Mouse (Mus musculus) ovary, postnatal 14 days (tissue): ENCODE results near the gene Sp1.

Experiments used
- DNase-seq: peaks from one replicate; pipeline ENCODE4 v3.0.0; 2022; ENCODE audit warnings: low spot score

Sp1 gene

DNA sequence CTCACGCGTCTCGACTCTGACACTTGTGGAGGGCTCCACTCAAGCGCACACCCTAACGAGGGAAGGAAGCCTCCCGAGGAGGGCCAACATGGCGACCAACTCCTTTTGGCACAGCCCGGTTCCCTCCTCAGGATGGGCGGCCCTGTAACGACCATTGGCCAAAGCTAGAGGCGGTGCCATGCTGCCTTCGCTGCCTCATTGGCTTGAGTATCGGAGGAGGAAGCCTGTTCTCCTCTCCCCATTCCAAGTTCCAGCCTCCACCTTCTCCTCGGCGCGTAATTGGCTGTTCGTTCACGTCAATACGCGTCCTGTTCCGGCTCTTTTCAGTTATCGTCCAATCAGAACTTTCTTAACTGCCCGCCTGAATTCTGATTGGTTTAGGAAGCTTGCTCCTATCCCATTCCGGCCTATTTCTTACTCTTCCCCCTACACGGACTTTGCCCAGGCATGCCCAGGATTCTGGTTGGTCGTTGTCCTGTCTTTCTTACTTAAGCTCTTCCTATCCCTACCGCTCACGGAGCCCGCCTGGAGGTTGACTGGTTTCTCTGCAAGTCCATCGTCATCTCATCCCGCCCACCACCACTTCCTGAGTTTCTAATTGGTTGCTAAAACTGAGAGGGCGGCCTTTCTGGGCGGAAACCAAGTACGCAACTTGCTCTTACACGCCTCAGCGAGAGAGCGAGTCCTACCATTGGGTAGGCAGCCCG, at the start of gene Sp1:
Gene Sp1, plus strand, starts transcription at position 655 of the 707 bp plus-strand sequence.
- peak; percentile 94 for DNase-seq

DNA sequence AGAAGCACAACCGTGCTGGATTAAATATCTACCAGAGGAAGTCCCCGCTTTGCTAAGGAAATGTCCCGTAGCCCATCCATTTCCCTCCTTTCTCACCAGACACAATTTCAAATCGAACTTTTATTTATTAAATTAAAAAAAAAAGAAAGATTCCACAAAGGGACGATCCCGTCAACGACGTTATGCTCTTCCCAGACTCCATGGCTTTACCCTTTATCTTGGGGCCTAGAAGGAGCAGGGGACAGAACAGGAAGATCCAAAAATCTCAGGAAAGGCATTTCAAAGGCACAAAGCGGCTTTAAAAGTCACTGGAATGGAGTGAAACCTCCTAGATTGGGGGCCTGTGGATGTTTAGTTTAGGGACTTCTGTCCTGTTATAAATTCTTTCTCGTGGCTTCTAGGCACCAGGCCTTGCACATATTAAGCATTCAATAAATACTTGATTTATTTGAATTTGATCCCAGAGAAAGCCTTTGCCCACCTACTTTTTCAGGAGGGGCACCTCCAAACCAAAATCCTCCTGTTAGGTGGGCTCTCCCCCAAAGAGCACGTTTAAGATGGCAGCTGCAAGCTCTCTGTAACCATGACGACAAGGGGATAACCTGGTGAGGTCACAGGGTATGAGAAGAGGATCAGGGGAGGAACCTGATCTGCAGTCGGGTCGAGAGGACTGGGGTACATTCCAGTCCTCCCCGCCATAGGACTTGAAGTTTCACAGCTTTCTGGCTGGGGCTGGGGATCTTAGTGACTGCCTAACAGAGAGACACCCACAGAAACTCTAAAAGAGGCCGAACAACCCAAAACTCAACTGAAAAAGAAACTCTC, 49.2 kb upstream of the Sp1 start:
- no peak for DNase-seq

DNA sequence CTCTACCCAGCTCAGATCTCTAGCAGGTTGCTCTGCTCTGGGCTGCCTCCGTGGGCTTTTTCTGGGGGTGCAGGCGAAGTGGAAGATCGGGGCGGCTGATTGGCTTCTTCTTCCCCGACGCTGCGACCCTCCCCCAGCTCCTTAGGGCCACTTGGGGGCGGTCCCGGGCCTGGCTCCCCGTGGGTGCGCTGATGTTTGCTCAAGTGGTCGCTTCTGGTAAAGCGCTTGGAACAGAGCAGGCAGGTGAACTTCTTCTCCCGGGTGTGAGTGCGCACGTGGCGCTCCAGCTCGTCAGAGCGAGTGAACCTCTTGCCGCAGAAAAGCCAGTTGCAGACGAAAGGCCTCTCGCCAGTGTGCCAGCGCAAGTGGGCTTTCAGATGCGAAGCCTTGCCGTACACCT, 47.8 kb upstream of the Sp1 start:
- no peak for DNase-seq

DNA sequence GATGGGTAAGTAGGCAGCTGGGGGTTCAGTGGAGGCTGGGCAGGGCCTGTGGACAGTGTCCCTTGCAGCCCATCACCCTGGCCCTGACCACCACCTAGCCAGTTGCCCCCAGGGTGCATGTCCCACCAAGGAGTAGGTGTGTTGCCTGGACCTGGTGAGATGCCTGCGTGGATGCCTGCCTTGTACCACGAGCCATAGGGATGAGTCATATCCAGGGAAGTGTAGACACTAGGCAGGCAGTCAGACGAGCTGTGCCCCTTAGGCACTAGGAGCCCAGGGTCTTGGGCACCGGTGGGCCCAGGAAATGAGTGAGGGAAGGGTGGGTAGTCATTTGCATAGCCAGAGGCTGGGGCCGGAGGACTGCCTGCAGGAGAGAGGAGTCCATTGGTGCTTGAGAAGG, 47.1 kb upstream of the Sp1 start:
- no peak for DNase-seq

DNA sequence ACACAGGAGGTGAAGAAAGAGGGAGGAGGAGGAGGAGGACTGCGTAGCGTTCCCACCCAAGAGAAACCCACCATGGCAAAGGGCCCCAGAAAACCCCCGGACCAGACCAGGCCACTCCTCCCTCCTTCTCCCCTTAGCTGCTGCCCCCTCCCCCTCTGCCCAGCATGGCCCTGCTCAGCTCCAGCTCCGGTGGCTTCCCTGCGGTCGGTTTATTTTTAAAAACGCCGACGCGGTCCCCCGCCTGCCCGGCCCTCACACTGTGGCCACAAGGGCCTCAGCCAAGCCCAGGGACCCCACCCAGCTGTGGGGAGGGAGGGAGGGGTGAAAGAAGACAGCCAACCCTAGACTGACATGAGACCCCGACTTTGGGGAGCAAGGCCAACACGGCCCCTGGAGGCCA, 43.3 kb upstream of the Sp1 start:
- DNase-seq, result no peak

DNA sequence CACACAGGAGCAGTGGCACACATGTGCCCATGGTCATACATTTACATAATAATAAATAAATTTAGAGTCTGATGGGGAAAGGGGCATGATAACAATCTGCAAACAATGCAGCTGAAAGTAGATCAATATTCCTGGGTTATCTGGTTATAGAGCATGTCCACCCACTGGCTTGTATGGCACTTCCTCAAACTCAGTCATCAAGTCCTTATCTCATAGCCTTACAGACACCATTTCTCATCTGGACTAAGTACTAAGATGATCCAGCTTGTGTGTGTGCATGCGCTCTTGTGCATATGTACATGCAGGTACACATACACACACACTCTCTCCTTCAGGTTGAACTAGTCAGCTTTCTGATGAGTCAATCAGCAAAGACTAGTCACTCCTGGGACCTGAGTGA, 41.3 kb upstream of the Sp1 start:
- DNase-seq, result no peak

DNA sequence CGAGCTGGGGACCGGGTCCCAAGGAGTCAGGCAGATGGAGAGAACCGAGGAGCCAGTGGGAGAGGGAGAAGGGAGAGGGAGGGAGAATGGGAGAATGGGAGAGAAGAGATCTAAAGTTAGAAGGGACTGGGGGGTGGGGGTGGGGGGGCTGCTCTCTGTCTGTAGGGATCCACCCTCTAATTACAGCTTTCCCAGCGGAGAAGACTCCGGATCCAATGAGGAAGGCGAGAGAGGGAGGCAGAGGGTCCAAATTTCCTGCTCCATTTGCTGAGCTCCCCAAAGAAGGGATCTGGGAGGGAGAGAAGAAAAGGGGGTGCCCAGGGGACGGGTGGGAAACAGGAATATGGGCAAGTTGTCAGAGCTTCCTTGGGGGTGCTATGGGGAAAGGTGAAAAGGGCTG, 39.7 kb upstream of the Sp1 start:
- DNase-seq, result no peak

DNA sequence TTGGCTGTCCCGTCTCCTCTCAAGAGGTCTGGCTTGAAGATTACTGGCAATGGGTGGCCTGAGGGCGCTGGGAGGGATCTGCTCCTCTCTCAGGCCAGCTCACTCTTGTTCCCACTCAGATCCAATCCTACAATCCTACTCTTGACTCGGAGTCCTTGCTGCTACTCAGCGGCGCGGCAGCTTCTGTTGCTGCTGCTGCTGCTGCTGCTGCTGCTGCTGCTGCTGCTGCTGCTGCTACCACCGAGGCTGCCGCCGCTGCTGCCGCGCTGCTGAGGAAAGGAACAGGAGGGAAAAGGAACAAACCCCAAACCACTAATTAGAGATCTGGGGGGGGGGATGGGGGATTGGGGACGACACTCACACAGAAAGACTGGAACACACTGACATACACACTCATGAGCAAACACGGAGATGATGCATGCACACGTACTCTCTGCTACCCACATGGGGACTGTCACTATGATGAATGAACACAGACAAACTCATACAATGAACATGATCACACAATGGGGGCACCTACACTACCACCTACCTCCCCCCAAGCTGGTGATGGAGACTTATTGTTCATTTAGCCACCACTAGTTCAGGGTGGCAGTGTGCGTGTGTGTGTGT, 39.1 kb upstream of the Sp1 start, which contains the start of gene Sp7:
Gene Sp7, minus strand, starts transcription at position 450 of the 612 bp plus-strand sequence.
- DNase-seq, result no peak

DNA sequence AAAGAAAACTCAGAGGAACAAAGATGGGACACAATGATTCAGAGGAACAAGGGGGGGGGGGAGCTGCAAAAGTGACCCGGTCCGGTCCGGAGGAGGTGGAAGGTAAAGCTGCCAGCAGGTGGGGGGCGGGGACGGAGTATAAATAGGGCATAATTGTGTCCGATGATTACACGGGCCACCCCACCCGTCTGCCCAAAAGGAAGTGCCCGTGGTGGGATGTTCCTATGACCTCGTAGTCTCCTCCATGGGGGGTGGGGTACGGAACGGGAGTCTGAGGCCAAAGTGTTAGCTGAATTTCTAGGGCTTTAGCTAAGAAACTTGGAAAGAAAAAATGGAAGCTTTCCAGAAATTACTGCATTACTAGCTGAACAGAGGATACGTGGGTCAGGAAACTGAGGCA, 36.0 kb upstream of the Sp1 start:
- DNase-seq, result no peak

DNA sequence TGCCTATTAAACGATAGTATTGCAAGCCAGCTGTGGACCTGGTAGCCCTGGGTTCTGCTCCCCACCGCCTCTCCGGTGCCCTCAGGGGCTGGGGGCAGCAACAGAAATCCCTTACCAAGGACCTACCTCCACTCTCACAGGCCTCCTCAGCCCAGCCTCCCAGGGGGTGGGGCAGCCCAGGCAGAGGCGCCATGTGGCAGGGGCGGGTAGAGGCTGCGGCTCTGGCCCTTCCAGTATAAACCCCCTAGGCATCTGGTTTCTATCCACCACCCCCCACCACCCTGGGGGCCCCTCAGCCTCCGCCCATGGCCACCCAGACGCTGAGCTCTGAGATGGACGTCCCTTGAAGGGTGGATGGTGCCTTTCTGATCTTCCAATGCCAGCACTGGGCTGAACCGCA, 35.2 kb upstream of the Sp1 start:
- DNase-seq, result no peak

DNA sequence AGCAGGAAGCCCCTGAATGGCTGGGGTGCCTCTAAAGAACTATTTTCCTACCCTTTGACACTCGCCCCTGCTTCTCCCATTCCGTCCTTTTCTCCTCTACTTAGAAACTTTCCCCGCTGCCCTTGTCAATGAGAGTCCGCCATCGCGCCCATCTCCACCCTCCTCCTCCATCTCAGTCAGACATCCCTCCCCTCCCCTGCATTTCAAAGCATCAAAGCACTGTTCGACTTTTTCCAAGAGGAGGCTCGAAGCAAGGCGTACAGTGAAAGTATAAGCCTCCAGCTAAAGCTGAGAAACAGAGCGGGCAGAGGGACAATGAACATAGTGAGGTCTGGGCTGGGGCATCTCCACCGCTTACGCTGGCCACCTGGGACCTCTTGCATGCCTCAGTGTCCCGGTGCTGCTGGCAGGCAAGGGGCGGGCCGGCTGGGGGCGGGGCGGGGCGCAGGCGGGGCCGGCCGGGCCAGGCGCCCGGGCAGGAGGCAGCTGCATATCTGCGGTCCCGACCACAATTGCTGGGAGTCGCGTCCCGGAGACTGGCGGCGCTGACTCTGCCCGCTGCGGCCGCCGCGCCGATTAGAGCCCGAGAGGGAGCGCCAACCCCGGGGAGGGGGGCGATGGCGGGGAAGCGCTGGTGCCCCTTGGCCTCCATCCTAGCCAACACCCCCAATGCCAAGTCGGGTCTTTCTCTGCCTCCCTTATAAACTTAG, 29.3 kb upstream of the Sp1 start:
- no peak for DNase-seq

DNA sequence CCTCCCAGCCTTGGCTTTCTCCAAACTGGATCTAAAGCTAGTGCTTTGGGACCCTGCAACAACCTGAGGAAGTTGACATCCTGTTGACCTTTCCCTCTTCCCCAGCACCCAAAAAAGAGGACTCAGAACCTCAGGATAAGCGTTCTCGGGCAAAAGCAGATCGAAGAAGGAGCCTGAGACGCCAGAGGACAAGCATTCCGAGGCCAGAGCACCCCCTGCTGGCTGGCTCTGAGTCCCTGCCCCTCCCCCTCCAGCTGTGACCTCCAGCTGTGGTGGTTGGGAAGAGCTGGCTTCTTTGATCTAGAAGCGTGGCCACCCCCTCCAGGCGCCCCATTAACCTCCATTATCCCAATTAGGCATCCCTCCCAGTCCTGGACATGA, 28.8 kb upstream of the Sp1 start:
- DNase-seq, result peak; percentile 84

DNA sequence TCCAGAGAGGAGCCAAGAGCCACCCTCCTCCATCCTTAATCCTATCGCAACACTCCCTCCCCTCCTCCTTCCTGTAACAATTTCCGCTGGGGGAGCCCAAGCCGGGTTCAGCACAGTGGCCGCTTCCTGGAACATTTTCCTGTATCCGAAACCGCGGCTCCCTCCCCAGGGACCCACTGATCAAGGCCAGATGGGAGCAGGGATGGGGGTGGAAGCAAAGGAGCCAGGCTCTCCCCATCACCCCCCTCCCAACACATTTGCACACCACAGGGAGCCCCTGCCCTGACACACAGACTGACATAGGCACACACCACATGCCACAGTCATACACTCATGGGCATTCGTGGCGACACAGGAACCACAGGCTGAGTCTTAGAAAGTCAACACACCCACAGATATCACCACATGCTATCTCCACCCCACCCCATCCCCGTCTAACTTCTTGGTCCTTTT, 28.1 kb upstream of the Sp1 start:
- DNase-seq, result no peak

DNA sequence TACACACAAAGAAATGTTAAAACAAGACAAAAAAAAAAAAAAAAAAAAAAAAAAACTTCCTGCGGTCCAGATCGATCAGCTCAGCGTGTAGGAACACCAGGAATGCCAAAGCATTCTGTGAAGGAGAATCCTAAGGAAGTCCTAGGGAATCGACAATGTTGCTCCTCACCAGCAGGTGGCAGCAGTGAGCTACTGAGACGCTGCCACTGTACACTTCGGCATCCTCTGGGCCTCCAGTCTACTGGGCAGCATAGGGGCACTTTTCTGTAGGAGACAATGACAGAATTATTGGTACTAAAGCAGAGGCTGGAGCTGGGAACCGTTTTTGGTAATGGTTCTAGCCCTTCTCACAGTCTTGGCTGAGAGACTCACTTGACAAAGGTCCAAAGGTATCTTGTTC, 24.4 kb upstream of the Sp1 start:
- DNase-seq, result peak; percentile 81

DNA sequence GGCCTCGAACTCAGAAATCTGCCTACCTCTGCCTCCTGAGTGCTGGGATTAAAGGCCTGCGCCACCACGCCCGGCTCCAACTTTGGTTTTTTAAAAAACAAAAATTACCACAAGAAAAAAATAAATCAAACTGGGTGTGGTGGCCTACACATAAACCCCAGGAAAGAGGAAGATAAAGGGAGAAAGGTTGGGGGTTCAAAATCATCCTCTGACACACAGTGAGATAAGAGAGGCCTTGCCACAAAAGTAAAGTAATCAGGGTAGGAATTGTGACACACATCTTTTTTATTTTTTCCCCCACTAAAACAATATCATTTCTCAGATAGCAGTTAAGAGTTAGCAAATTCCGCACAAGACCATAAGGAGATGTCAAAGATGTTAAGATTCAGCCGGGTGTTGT, 22.3 kb upstream of the Sp1 start:
- DNase-seq, result no peak

DNA sequence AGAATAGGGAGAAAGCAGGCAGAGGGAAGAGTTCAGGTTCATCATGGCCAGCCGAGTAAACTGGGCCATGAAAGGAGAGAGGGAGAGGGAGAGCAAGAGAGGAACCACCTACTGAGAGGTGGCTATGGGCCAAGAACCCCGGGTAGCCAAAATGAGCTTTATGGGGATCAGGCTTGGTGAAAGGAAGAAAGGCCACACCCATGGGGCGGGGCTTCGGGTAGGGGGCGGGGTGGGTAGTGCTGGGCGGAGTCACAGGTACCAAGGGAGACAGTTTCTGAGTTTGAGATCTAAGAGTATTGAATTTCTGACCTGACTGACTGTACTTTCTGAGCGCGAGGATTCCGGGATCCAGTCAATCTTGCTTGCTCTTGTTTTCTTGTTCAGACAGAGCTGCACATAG, 19.3 kb upstream of the Sp1 start:
- no peak for DNase-seq

DNA sequence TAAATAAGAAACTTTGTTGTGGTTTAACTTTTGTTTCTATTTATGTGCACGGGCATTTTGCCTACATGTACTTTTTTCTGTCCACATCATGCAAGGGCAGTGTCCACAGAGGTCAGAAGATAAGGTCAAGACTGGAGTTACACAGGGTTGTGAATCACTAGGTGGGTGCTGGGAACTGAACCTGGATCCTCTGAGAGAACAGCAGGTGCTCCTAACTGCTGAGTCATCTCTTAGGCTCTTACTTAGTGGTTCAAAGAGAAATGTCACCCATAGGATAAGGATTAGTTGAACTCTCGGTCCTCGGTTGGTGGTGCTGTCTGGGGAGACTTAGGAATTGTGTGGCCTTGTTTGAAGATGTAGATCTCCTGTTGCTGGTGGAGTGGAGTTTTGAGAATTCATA, 17.0 kb upstream of the Sp1 start:
- DNase-seq, result no peak

DNA sequence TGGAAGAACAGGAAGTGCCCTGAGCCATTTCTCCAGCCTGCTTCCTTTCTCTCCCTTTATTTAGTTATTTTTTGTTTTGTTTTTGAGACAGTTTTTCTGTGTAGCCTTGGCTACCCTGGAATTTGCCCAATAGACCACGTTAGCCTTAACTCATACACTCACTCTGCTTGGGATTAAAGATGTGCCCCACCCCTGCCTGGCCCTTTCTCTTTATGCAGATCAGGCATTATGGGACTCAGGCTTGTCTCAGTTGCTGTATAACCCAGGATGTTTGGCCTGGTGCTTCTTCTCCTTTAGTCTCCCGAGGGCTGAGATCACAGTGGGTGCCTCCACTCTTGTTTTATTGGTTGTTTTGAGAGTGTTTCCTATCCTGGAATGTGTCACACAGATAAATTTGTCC, 13.4 kb upstream of the Sp1 start:
- DNase-seq, result no peak

DNA sequence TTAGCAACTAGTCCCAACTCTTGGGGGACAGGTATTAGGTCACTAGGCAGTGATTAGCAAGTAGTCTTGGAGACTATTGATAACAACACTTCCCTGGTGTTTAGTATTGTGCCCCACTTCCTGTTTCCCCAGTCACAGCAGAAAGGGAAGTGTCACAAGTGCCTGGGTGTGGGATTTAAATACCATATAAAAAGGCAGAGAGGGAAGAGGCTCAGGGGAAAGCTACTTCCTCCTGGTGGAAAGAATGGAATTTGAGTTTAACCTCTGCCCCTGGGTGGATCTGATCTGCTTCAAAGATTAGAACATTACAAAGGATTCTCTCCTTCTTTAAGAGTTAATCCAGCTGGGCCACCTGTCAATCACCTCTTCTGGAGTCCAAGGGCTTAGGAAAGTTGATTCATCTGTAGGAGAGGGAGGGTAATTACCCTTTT, 12.3 kb upstream of the Sp1 start:
- DNase-seq, result no peak

DNA sequence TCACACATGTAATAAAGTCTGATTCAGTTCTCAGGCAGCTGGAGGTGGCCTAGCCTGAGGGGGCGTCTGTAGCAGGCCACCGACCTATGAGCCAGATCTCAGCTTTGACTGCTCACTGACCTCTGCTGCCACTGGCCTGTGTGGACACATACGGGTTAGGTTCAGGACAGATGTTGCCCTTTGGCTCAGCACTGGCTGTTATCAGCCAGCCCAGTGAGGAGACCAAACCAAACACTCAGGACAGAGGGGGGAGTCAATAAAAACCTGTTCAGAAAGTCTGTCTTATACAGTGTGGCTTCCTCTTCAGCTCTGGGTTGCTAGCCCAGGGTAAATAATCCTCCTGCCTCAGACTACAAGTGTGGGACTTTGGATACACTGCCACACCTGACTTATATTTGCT, 10.9 kb upstream of the Sp1 start:
- DNase-seq, result no peak

DNA sequence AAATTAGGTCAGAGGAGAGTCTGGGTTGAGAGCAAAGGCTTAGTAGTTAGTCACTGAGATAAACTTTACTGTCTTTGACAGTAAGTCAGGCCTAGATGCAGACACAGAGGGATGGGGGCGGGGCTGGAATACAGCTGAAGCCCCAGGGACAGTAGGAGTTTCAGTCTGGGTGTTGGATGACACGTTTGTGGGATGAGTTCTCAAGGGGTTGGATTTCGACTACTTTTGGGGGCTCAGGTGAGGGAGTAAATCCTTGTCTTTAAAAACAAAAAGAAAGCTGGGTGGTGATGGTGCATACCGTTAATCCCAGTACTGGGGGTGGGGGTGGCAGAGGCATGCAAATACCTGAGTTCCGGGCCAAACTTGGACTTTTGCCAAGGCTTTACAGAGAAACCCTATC, 7.3 kb upstream of the Sp1 start:
- DNase-seq, result no peak
